25 mouse cellular contexts compared by ENCODE assay signal in genomic region chr17:84067102-84067501, GRCm38 (mm10).
DNase-seq lines count a peak whose midpoint lies in the region; ATAC-seq and TF ChIP-seq lines count a peak whose summit lies in the region.
"Had no signal": no experiment of that assay in that cellular context is flagged by ENCODE, and none has a peak within 500 bp of the region (broad histone marks: within the 10 kb centered on the region; RNA-seq: fewer than 3 reads in every experiment).

No protein-coding gene starts in this region.

- H3K9ac ChIP-seq in hindbrain, embryonic 13.5 days = no peak overlapping the region
- peak overlapping the region; percentile 44; the same call in 1 of the 2 replicates for H3K9ac ChIP-seq in ES-E14 (ENCODE audit: insufficient read depth, low read depth, low read length, poor library complexity, severe bottlenecking)
- H3K9ac ChIP-seq: heart, embryonic 13.5 days; hindbrain, embryonic 15.5 days; intestine, embryonic 15.5 days; limb, embryonic 13.5 days; liver, embryonic 12.5 days had no signal

- H3K9me3 ChIP-seq in hindbrain, embryonic 10.5 days = 0 out of 2 replicates have a peak, but pooled peaks cover 9% of the 10 kb centered on the region
- H3K9me3 ChIP-seq in hindbrain, embryonic 13.5 days = no peaks in the 10 kb centered on the region
- H3K9me3 ChIP-seq in E14TG2a.4 (ENCODE audit: low read length) (no peaks in the 10 kb centered on the region; the same call in 1 of the 2 replicates), ES-E14 (ENCODE audit: control insufficient read depth, insufficient read depth, low read depth, low read length) (no peaks in the 10 kb centered on the region)
- H3K9me3 ChIP-seq in limb, embryonic 10.5 days (replicated peaks) = no peaks in the 10 kb centered on the region
- H3K9me3 ChIP-seq: hindbrain, embryonic 15.5 days; intestine, embryonic 15.5 days; limb, embryonic 13.5 days; liver, embryonic 12.5 days had no signal

- no peak for ATAC-seq in hindbrain, embryonic 13.5 days (ENCODE audit: low FRiP score)
- ATAC-seq: intestine, embryonic 15.5 days; liver, embryonic 12.5 days had no signal

- H3K36me3 ChIP-seq in hindbrain, embryonic 10.5 days = no peaks in the 10 kb centered on the region
- H3K36me3 ChIP-seq in hindbrain, embryonic 13.5 days = no peaks in the 10 kb centered on the region
- H3K36me3 ChIP-seq in E14TG2a.4 (ENCODE audit: insufficient read depth, low read length) = no peaks in the 10 kb centered on the region
- H3K36me3 ChIP-seq in ES-E14 (ENCODE audit: control insufficient read depth, insufficient read depth, low read length, poor library complexity, severe bottlenecking) = no peaks in the 10 kb centered on the region
- H3K36me3 ChIP-seq in limb, embryonic 10.5 days = no peaks in the 10 kb centered on the region
- H3K36me3 ChIP-seq: heart, embryonic 13.5 days; hindbrain, embryonic 15.5 days; intestine, embryonic 15.5 days; limb, embryonic 13.5 days; liver, embryonic 12.5 days had no signal

- 36% methylated on average over 26 of the region's 26 CpGs for WGBS in hindbrain, embryonic 10.5 days
- WGBS in hindbrain, embryonic 13.5 days = 36% methylated on average over 24 of the region's 26 CpGs
- WGBS in limb, embryonic 10.5 days = 53% methylated on average over 26 of the region's 26 CpGs

- no peak overlapping the region for H3K4me2 ChIP-seq in hindbrain, embryonic 13.5 days
- H3K4me2 ChIP-seq: heart, embryonic 13.5 days; hindbrain, embryonic 15.5 days; intestine, embryonic 15.5 days; limb, embryonic 13.5 days; liver, embryonic 12.5 days had no signal

- DNase-seq in hindbrain, embryonic 10.5 days (ENCODE audit: low spot score) = peak; percentile 51
- DNase-seq in ES-E14 (ENCODE audit: low read depth, low spot score) = no peak
- DNase-seq in limb, embryonic 10.5 days (ENCODE audit: low spot score) = no peak
- DNase-seq in kidney, adult 18-20 months = no peak
- DNase-seq in left cerebral cortex, postnatal 36 days (ENCODE audit: low spot score in 2 of 2) = no peak
- DNase-seq: adrenal gland, postnatal 10 days; B cell, adult 2 months; cerebellum, adult 18-20 months; cerebellum, postnatal 14 days; gastrocnemius, postnatal 36 days; heart, adult 2 months; heart, postnatal 14 days; kidney, adult 9 months; kidney, postnatal 14 days; lung, adult 18-20 months; lung, postnatal 10 days had no signal

- intact Hi-C loops in left cerebral cortex, postnatal 36 days (cut with DNase I) = no loop called here

- TF ChIP-seq CTCF in E14TG2a.4 (conservative IDR thresholded peaks at IDR 0.05; ENCODE audit: low read length) = no peak

- H3K27me3 ChIP-seq in hindbrain, embryonic 10.5 days (ENCODE audit: insufficient read depth, poor library complexity, severe bottlenecking) = peaks cover 13% of the 10 kb centered on the region; the same call in 1 of the 2 replicates
- no peaks in the 10 kb centered on the region for H3K27me3 ChIP-seq in hindbrain, embryonic 13.5 days
- H3K27me3 ChIP-seq in E14TG2a.4 (ENCODE audit: insufficient read depth, low read length) = peaks cover 49% of the 10 kb centered on the region
- H3K27me3 ChIP-seq in limb, embryonic 10.5 days (ENCODE audit: low read depth, poor library complexity, severe bottlenecking) = no peaks in the 10 kb centered on the region
- H3K27me3 ChIP-seq: heart, embryonic 13.5 days; hindbrain, embryonic 15.5 days; intestine, embryonic 15.5 days; limb, embryonic 13.5 days had no signal

- peaks cover 32% of the 10 kb centered on the region for H3K4me1 ChIP-seq in hindbrain, embryonic 10.5 days (replicated peaks)
- H3K4me1 ChIP-seq in hindbrain, embryonic 13.5 days (replicated peaks) = 0 out of 2 replicates have a peak, but pooled peaks cover 4% of the 10 kb centered on the region
- peaks cover 36% of the 10 kb centered on the region for H3K4me1 ChIP-seq in E14TG2a.4 (replicated peaks; ENCODE audit: low read depth, low read length)
- H3K4me1 ChIP-seq in ES-E14 (ENCODE audit: control insufficient read depth in 2 of 2, insufficient read depth in 2 of 2, low read length in 2 of 2, poor library complexity in 1 of 2) = peaks cover 0 to 8% of the 10 kb centered on the region in 2 experiments; a peak in 1 of 4 replicates
- peaks cover 20% of the 10 kb centered on the region for H3K4me1 ChIP-seq in limb, embryonic 10.5 days
- H3K4me1 ChIP-seq: hindbrain, embryonic 15.5 days had no signal

- H3K4me3 ChIP-seq in hindbrain, embryonic 10.5 days = 0 out of 2 replicates have a peak overlapping the region, but pooled peaks have one; percentile 11
- no peak overlapping the region for H3K4me3 ChIP-seq in hindbrain, embryonic 13.5 days
- H3K4me3 ChIP-seq in E14TG2a.4 (replicated peaks; ENCODE audit: low read length) = peak overlapping the region; percentile 67
- H3K4me3 ChIP-seq in ES-E14 (ENCODE audit: insufficient read depth in 1 of 2, low read depth in 1 of 2, low read length in 2 of 2, poor library complexity in 1 of 2, severe bottlenecking in 1 of 2) = peak overlapping the region; percentile 30 to 49
- H3K4me3 ChIP-seq in limb, embryonic 10.5 days = no peak overlapping the region
- H3K4me3 ChIP-seq: heart, adult 2 months; heart, embryonic 13.5 days; hindbrain, embryonic 15.5 days; intestine, embryonic 15.5 days; layer of hippocampus, adult 2 months; limb, embryonic 13.5 days; liver, embryonic 12.5 days had no signal

- in situ Hi-C loops in ES-E14 (cut with MboI; ENCODE audit: low sequenced_read_pairs in 2 of 2, unreplicated experiment in 2 of 2) = no loop called here

- H3K27ac ChIP-seq in hindbrain, embryonic 10.5 days = peak overlapping the region; percentile 81
- H3K27ac ChIP-seq in hindbrain, embryonic 13.5 days = no peak overlapping the region
- no peak overlapping the region for H3K27ac ChIP-seq in ES-E14 (ENCODE audit: insufficient read depth, low read depth, low read length, poor library complexity, severe bottlenecking)
- peak overlapping the region; percentile 61 for H3K27ac ChIP-seq in limb, embryonic 10.5 days
- H3K27ac ChIP-seq: heart, adult 2 months; heart, embryonic 13.5 days; hindbrain, embryonic 15.5 days; intestine, embryonic 15.5 days; layer of hippocampus, adult 2 months; limb, embryonic 13.5 days; liver, embryonic 12.5 days; stomach, postnatal 0 days had no signal

TF ChIP-seq in ES-E14, 5 proteins besides CTCF, POLR2A, EP300 and RAD21:
- TF ChIP-seq CHD2 (IDR thresholded peaks at IDR 0.05; ENCODE audit: low read depth, low read length) (no peak), ZNF384 (IDR thresholded peaks at IDR 0.05; ENCODE audit: low read depth, low read length) (no peak), ZC3H11A (IDR thresholded peaks at IDR 0.05; ENCODE audit: borderline replicate concordance, low read depth, low read length) (no peak), MAFK (IDR thresholded peaks at IDR 0.05; ENCODE audit: insufficient read depth, low read depth, low read length) (no peak), HCFC1 (IDR thresholded peaks at IDR 0.05; ENCODE audit: borderline replicate concordance, insufficient read depth, low read length) (no peak)

Comparison
In these comparisons a context has a peak if more than half of its experiments do, and no peak if none do; other contexts are left out.
1. H3K27ac ChIP-seq: peak in hindbrain, embryonic 10.5 days (single experiment) and limb, embryonic 10.5 days (single experiment); none in hindbrain, embryonic 13.5 days (single experiment) and ES-E14 (single experiment).
2. H3K4me3 ChIP-seq: peak in hindbrain, embryonic 10.5 days (single experiment), E14TG2a.4 (single experiment) and ES-E14 (2 of 2); none in hindbrain, embryonic 13.5 days (single experiment) and limb, embryonic 10.5 days (single experiment).